Mouse (Mus musculus) left cerebral cortex, adult 8-10 months (tissue): ENCODE measurements around the gene Isca1. TPM values are rescaled to one million over a fixed set of nuclear protein-coding genes. Genes with fewer than 3 reads are reported as not detected.

Experiments
- total RNA-seq, 4 experiments: library from RNA; stranded (reverse); gene quantifications; 2 replicates each; pipeline ENCODE4 v1.2.4; 2022

Isca1 gene
- total RNA-seq, 4 experiments from 2014 or later, result 134 to 159 (median 150) TPM

Other genes starting within 250 kb of the Isca1 start
- gene Agtpbp1, start 184.6 kb downstream of the Isca1 start, total RNA-seq, result 100 to 1,000 TPM; 320 to 366 (median 343) TPM
- gene Naa35, start 184.6 kb downstream of the Isca1 start, total RNA-seq, result 100 to 1,000 TPM in 1 of 4 experiments, 10 to 100 TPM in 3; 85.3 to 111 (median 92.7) TPM
- gene Golm1, start 94.0 kb downstream of the Isca1 start, total RNA-seq, result 10 to 100 TPM; 15.1 to 32.6 (median 20.4) TPM
- not detected for gene 4921517D22Rik, start 75.7 kb downstream of the Isca1 start, total RNA-seq
- gene Spata31d1a, start 59.5 kb downstream of the Isca1 start, total RNA-seq, result under 1 TPM; 0.11 to 0.23 (median 0.14) TPM
- gene Spata31d1b, start 57.5 kb downstream of the Isca1 start, total RNA-seq, result under 1 TPM in 2 of 4 experiments, not detected in 2; 0.07 to 0.17 TPM
- not detected for gene Spata31d1d, start 38.1 kb downstream of the Isca1 start, total RNA-seq
- 1 to 10 TPM in 3 of 4 experiments, under 1 TPM in 1; 0.78 to 1.8 (median 1.1) TPM for gene 1700014D04Rik, start 23.1 kb downstream of the Isca1 start, total RNA-seq
- not detected for gene Gm49354, start 12.4 kb upstream of the Isca1 start, total RNA-seq
- gene Tut7, start 53.3 kb upstream of the Isca1 start, total RNA-seq, result 10 to 100 TPM; 58.7 to 64.0 (median 59.9) TPM